27 mouse cellular contexts compared by ENCODE assay signal in the genomic region with DNA sequence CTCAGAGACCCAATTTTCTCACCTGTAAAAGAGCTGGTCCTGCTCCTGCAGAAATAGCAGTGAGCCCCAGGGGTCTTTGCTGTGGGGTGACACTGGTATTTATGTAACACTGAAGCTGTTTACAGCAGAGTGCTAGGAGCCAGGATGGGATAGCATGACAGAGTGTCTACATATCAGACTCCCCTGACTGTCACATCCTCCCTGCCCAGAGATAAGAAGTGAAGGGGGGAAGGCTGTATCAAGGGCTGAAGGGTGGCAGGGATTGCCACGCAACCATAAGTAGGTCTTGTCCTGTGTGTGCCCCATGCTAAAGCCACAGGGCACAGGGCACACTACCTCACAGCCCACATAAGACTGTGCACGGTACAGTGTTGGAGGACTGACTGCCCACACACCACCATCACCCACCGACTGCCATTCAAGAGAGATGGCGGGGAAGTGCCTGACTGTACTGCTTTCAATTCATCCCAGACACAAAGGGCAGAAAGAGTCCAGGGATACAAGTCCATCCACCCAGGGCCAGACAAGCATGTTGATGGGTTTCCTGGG. TPM values are rescaled to one million over a fixed set of nuclear protein-coding genes. Genes with fewer than 3 reads are reported as not detected.
DNase-seq lines count a peak whose midpoint lies in the region; ATAC-seq and TF ChIP-seq lines count a peak whose summit lies in the region.
"Had no signal": no experiment of that assay in that cellular context is flagged by ENCODE, and none has a peak within 500 bp of the region (broad histone marks: within the 10 kb centered on the region; RNA-seq: fewer than 3 reads in every experiment).

No protein-coding gene starts in this region.

- no peak for TF ChIP-seq CTCF in testis, adult 2 months (IDR thresholded peaks at IDR 0.05; ENCODE audit: control insufficient read depth, insufficient read depth, insufficient replicate concordance, low read depth, low read length)

- H3K4me2 ChIP-seq in hindbrain, embryonic 12.5 days (replicated peaks): no peak overlapping the region
- H3K4me2 ChIP-seq: embryonic facial prominence, embryonic 13.5 days; forebrain, embryonic 12.5 days; forebrain, embryonic 15.5 days; heart, embryonic 13.5 days; hindbrain, embryonic 15.5 days; intestine, embryonic 15.5 days had no signal

- no peak overlapping the region for H3K9ac ChIP-seq in hindbrain, embryonic 12.5 days
- H3K9ac ChIP-seq: embryonic facial prominence, embryonic 13.5 days; forebrain, embryonic 12.5 days; forebrain, embryonic 15.5 days; heart, embryonic 13.5 days; hindbrain, embryonic 15.5 days; intestine, embryonic 15.5 days had no signal

- ATAC-seq in hindbrain, embryonic 12.5 days (ENCODE audit: low FRiP score): no peak
- ATAC-seq in megakaryocyte, adult 5-6 weeks (ENCODE audit: poor library complexity, severe bottlenecking): no peak
- peak; percentile 59; the same call in 1 of the 2 replicates for ATAC-seq in megakaryocyte-erythroid progenitor cell, adult 5-6 weeks (replicated peaks; ENCODE audit: low FRiP score, low TSS enrichment, poor library complexity, severe bottlenecking)
- ATAC-seq: forebrain, embryonic 15.5 days; intestine, embryonic 15.5 days had no signal

- no peaks in the 10 kb centered on the region for H3K9me3 ChIP-seq in hindbrain, embryonic 10.5 days
- no peaks in the 10 kb centered on the region for H3K9me3 ChIP-seq in hindbrain, embryonic 12.5 days (replicated peaks)
- no peaks in the 10 kb centered on the region for H3K9me3 ChIP-seq in megakaryocyte, embryonic 14.5 days
- H3K9me3 ChIP-seq: embryonic facial prominence, embryonic 13.5 days; forebrain, embryonic 12.5 days; forebrain, embryonic 15.5 days; heart, embryonic 10.5 days; heart, embryonic 13.5 days; hindbrain, embryonic 15.5 days; intestine, embryonic 15.5 days had no signal

- 0 out of 2 replicates have a peak overlapping the region, but pooled peaks have one; percentile 23 for H3K27ac ChIP-seq in hindbrain, embryonic 10.5 days
- no peak overlapping the region for H3K27ac ChIP-seq in hindbrain, embryonic 12.5 days
- no peak overlapping the region for H3K27ac ChIP-seq in testis, adult 2 months (ENCODE audit: control insufficient read depth, insufficient read depth, low read depth, low read length)
- H3K27ac ChIP-seq: embryonic facial prominence, embryonic 13.5 days; forebrain, embryonic 12.5 days; forebrain, embryonic 15.5 days; heart, embryonic 10.5 days; heart, embryonic 13.5 days; hindbrain, embryonic 15.5 days; intestine, embryonic 15.5 days had no signal

- no peak overlapping the region for H3K4me3 ChIP-seq in hindbrain, embryonic 10.5 days
- H3K4me3 ChIP-seq in hindbrain, embryonic 12.5 days: no peak overlapping the region
- peak overlapping the region; percentile 64 for H3K4me3 ChIP-seq in megakaryocyte, embryonic 14.5 days (replicated peaks)
- H3K4me3 ChIP-seq in testis, adult 2 months (ENCODE audit: control insufficient read depth, low read depth, low read length): peak overlapping the region; percentile 58
- H3K4me3 ChIP-seq: embryonic facial prominence, embryonic 13.5 days; erythroblast, embryonic 14.5 days; forebrain, embryonic 12.5 days; forebrain, embryonic 15.5 days; heart, embryonic 10.5 days; heart, embryonic 13.5 days; hindbrain, embryonic 15.5 days; intestine, embryonic 15.5 days had no signal

- peaks cover 18% of the 10 kb centered on the region for H3K4me1 ChIP-seq in hindbrain, embryonic 10.5 days (replicated peaks)
- peaks cover 13% of the 10 kb centered on the region; the same call in 1 of the 2 replicates for H3K4me1 ChIP-seq in hindbrain, embryonic 12.5 days
- peaks cover 71% of the 10 kb centered on the region for H3K4me1 ChIP-seq in megakaryocyte, embryonic 14.5 days
- H3K4me1 ChIP-seq in testis, adult 2 months (ENCODE audit: control insufficient read depth, insufficient read depth, low read length): no peaks in the 10 kb centered on the region; the same call in 1 of the 2 replicates
- H3K4me1 ChIP-seq: embryonic facial prominence, embryonic 13.5 days; forebrain, embryonic 15.5 days; intestine, embryonic 15.5 days had no signal

- no peaks in the 10 kb centered on the region for H3K36me3 ChIP-seq in hindbrain, embryonic 10.5 days
- H3K36me3 ChIP-seq in hindbrain, embryonic 12.5 days: no peaks in the 10 kb centered on the region
- H3K36me3 ChIP-seq in megakaryocyte, embryonic 14.5 days (replicated peaks; ENCODE audit: low read length): no peaks in the 10 kb centered on the region
- no peaks in the 10 kb centered on the region for H3K36me3 ChIP-seq in testis, adult 2 months (ENCODE audit: control insufficient read depth, insufficient read depth, low read length)
- H3K36me3 ChIP-seq: embryonic facial prominence, embryonic 13.5 days; forebrain, embryonic 12.5 days; forebrain, embryonic 15.5 days; G1E; heart, embryonic 10.5 days; heart, embryonic 13.5 days; hindbrain, embryonic 15.5 days; intestine, embryonic 15.5 days had no signal

- 0 out of 2 replicates have a peak, but pooled peaks have one; percentile 13 for TF ChIP-seq POLR2A in testis, adult 2 months (IDR thresholded peaks at IDR 0.05; ENCODE audit: control insufficient read depth, low read depth, low read length)

- DNase-seq in hindbrain, embryonic 10.5 days (ENCODE audit: low spot score): no peak
- DNase-seq in testis, postnatal 14 days (ENCODE audit: low spot score): no peak
- DNase-seq in embryo, embryonic 11 days: no peak
- DNase-seq: adrenal gland, adult 2 months; adrenal gland, postnatal 14 days; B cell, adult 2 months; cerebellum, adult 11-12 months; cerebellum, adult 8-10 months; cerebellum, postnatal 10 days; cerebellum, postnatal 36 days; gastrocnemius, postnatal 25 days; heart, adult 18-20 months had no signal

- no peaks in the 10 kb centered on the region for H3K27me3 ChIP-seq in hindbrain, embryonic 10.5 days (ENCODE audit: insufficient read depth, poor library complexity, severe bottlenecking)
- 0 out of 2 replicates have a peak, but pooled peaks cover 3% of the 10 kb centered on the region for H3K27me3 ChIP-seq in hindbrain, embryonic 12.5 days
- peaks cover 56% of the 10 kb centered on the region for H3K27me3 ChIP-seq in megakaryocyte, embryonic 14.5 days (replicated peaks)
- H3K27me3 ChIP-seq in testis, adult 2 months (ENCODE audit: control insufficient read depth, insufficient read depth, low read length): no peaks in the 10 kb centered on the region
- H3K27me3 ChIP-seq: CH12.LX; forebrain, embryonic 15.5 days; hindbrain, embryonic 15.5 days; intestine, embryonic 15.5 days had no signal

- WGBS in hindbrain, embryonic 10.5 days: 79% methylated on average over 4 of the region's 4 CpGs
- WGBS in hindbrain, embryonic 12.5 days: 74% methylated on average over 4 of the region's 4 CpGs

RNA-seq across cellular contexts. Expression of a gene that starts 29.8 kb away (rescaled TPM):
- 0.07 and 0.09 TPM in 2 replicates for polyA plus RNA-seq in hindbrain, embryonic 10.5 days (2016; fragmentation: Nextera tagmentation; extraction: Ambion mirVana)
- polyA plus RNA-seq in hindbrain, embryonic 12.5 days (2016; fragmentation: Nextera tagmentation; extraction: Ambion mirVana): 0.12 and 0.22 TPM in 2 replicates
- polyA plus RNA-seq in megakaryocyte, embryonic 14.5 days (2012; ENCODE audit: insufficient read depth, low replicate concordance): 0.22 TPM in 1 of 2 replicates, not detected in the other
- 11.7 and 12.7 TPM in 2 replicates for total RNA-seq in megakaryocyte, adult 5-6 weeks (2015)
- 4.9 and 6.0 TPM in 2 replicates for total RNA-seq in megakaryocyte, adult 5-6 weeks (2017)
- 0.12 and 0.18 TPM in 2 replicates for polyA plus RNA-seq in testis, adult 2 months (2012; rRNA removed)
- total RNA-seq in megakaryocyte-erythroid progenitor cell, adult 5-6 weeks (2014; fragmentation: Nextera tagmentation): 3.6 and 4.6 TPM in 2 replicates
- 1.6 and 2.2 TPM in 2 replicates for total RNA-seq in megakaryocyte-erythroid progenitor cell, adult 5-6 weeks (2017)
- total RNA-seq: gastrocnemius, postnatal 25 days had no signal
- polyA plus RNA-seq: embryonic facial prominence, embryonic 13.5 days; erythroblast, embryonic 14.5 days; forebrain, embryonic 12.5 days; G1E had no signal

Comparison
In these comparisons a context has a peak if more than half of its experiments do, and no peak if none do; other contexts are left out.
1. H3K4me3 ChIP-seq: peak in megakaryocyte, embryonic 14.5 days (single experiment) and testis, adult 2 months (single experiment); none in hindbrain, embryonic 10.5 days (single experiment) and hindbrain, embryonic 12.5 days (single experiment).